Mouse (Mus musculus) heart, embryonic 15.5 days (tissue): ENCODE data around the gene Specc1l. TPM values are rescaled to one million over a fixed set of nuclear protein-coding genes. Genes with fewer than 3 reads are reported as not detected.

Experiments
- ATAC-seq: fragments of 200-750 bp; cut with Nextera tagmentation; replicated peaks from 2 replicates; pipeline ENCODE4 v1.8.0; 2017; ENCODE audit warnings: low read depth, moderate TSS enrichment; ENCODE audit not compliant: insufficient number of reproducible peaks, insufficient read depth, low FRiP score
- H3K27ac ChIP-seq: fragments of 300-500 bp; sonication (generic); 2 replicates; pipeline ENCODE4 v1.5.1; 2015; ENCODE audit warnings: mild to moderate bottlenecking, inconsistent platforms
- H3K27me3 ChIP-seq: fragments of 300-500 bp; sonication (generic); 2 replicates; pipeline ENCODE4 v1.6.1; 2015; ENCODE audit warnings: inconsistent platforms
- H3K36me3 ChIP-seq: fragments of 300-500 bp; sonication (generic); 2 replicates; pipeline ENCODE4 v1.6.1; 2015; ENCODE audit warnings: mild to moderate bottlenecking, inconsistent platforms
- H3K4me1 ChIP-seq: fragments of 300-500 bp; sonication (generic); replicated peaks from 2 replicates; pipeline ENCODE4 v1.6.1; 2015; ENCODE audit warnings: inconsistent platforms
- H3K4me2 ChIP-seq: fragments of 300-500 bp; sonication (generic); 2 replicates; pipeline ENCODE4 v1.6.1; 2015; ENCODE audit warnings: inconsistent platforms, mild to moderate bottlenecking, moderate library complexity
- H3K4me3 ChIP-seq: fragments of 300-500 bp; sonication (generic); 2 replicates; pipeline ENCODE4 v1.5.1; 2015; ENCODE audit warnings: mild to moderate bottlenecking, inconsistent platforms
- H3K9ac ChIP-seq: fragments of 300-500 bp; sonication (generic); 2 replicates; pipeline ENCODE4 v1.6.1; 2015; ENCODE audit warnings: mild to moderate bottlenecking, inconsistent platforms
- H3K9me3 ChIP-seq: fragments of 300-500 bp; sonication (generic); replicated peaks from 2 replicates; pipeline ENCODE4 v1.6.1; 2016; ENCODE audit warnings: inconsistent platforms
- WGBS: fragments of 180-500 bp; shearing (Covaris S2); methylation state at CpG from one replicate; pipeline ENCODE4 v1.1.7; 2015; ENCODE audit warnings: mixed read lengths; 5-methylcytosine and 5-hydroxymethylcytosine counted together
- polyA plus RNA-seq: library from polyadenylated mRNA; unstranded; fragments of >200 nt; fragmentation: Nextera tagmentation; extraction: Ambion mirVana; gene quantifications from 2 replicates; pipeline ENCODE4 v1.2.1, GENCODE M21; 2015

The Specc1l gene
- polyA plus RNA-seq, 1 experiment from 2014 or later: 19.4 TPM

DNA sequence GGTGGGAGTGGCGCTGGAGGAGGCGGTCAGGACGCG lies 104.8 kb downstream of the Specc1l start, which contains the start of gene Adora2a:
Adora2a (plus strand) TSS at position 6 of the 36 bp plus-strand sequence.
- 0% methylated on average over 3 of the region's 4 CpGs for WGBS
- Histone ChIP-seq H3K27ac (peak within 1 kb of the TSS; percentile 70), H3K4me3 (peak within 1 kb of the TSS; percentile 64), H3K4me1 (peaks cover 39% of the 10 kb centered on the region), H3K36me3 (peaks cover 5% of the 10 kb centered on the region; the same call in 1 of the 2 replicates), H3K9me3 (no peaks in the 10 kb centered on the region), H3K9ac (peak within 1 kb of the TSS; percentile 71), H3K4me2 (peak within 1 kb of the TSS; percentile 89), H3K27me3 (0 out of 2 replicates have a peak, but pooled peaks cover 8% of the 10 kb centered on the region)
- ATAC-seq: no peak

DNA sequence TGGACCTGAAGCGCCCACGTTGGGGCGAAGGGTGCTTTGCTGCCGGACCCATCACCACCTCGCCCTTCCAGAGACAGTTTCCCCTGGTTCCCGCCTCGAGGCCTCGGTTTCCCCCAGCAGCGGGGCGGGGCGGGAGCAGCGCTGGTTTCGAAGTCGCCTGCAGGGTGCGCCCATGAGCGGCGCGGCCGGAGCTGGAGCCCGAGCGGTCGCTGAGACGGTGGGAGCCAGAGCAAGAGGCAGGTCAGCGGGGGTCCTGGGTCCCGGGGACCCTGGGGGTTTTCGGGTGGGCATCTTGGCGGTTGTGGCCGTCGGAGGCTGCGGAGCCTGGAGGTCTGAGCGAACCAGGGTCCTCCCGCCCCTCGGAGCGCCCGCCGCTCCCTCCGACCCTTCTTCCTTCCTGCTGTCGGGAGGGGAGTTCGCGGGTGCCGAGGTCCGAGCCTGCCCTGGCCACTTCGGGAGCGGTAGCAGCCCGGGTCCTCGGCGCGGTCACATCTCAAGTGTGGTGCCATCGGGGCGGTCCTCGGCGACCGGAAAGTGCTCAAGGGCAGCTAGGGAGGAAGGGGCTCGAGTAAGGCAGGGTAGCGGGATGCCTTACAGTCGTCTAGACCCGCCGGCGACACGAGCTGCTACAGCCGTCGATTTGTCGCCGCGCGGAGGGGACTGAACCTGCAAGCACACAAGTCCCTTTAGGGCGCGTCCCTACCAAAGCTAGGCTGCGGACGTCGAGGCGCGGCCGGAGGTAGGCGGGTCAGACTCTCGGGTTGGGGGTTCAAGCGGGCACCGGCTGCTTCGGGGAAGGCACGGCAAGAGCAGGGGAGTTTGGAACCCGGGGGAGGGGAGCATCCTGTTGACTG lies 105.3 kb downstream of the Specc1l start:
- peak; percentile 57 for ATAC-seq
- H3K9ac ChIP-seq: peak overlapping the region; percentile 71
- H3K27ac ChIP-seq: peak overlapping the region; percentile 70
- H3K36me3 ChIP-seq: 0 out of 2 replicates have a peak, but pooled peaks cover 3% of the 10 kb centered on the region
- peaks cover 39% of the 10 kb centered on the region for H3K4me1 ChIP-seq
- H3K4me3 ChIP-seq: peak overlapping the region; percentile 64
- no peaks in the 10 kb centered on the region for H3K9me3 ChIP-seq
- 0 out of 2 replicates have a peak, but pooled peaks cover 8% of the 10 kb centered on the region for H3K27me3 ChIP-seq
- H3K4me2 ChIP-seq: peak overlapping the region; percentile 89
- under 1% methylated on average over 80 of the region's 81 CpGs for WGBS

DNA sequence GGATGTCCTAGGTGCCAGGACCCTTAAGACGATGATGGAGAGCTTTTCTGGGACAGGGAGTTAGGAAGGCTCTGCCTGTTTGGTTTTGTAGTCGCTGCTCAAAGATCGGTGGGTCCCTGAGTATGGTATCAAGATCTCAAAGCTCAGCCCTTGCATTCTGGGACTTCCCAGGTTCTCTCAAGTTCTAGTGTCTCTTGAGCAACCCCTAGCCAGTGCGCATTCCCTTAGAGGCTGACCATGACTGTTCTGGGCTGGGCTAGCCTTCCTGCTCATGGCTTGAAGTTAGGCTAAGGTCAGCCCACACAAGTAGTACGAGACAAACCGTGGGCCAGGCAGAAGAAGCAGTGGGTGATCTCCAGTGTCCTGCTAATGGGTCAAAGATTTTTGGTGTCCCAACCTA lies 106.3 kb downstream of the Specc1l start:
- Histone ChIP-seq H3K27ac (0 out of 2 replicates have a peak overlapping the region, but pooled peaks have one; percentile 70), H3K9ac (peak overlapping the region; percentile 71; the same call in 1 of the 2 replicates), H3K36me3 (no peaks in the 10 kb centered on the region), H3K4me2 (peak overlapping the region; percentile 89), H3K9me3 (no peaks in the 10 kb centered on the region), H3K4me1 (peaks cover 38% of the 10 kb centered on the region), H3K27me3 (0 out of 2 replicates have a peak, but pooled peaks cover 8% of the 10 kb centered on the region), H3K4me3 (peak overlapping the region; percentile 64)
- 73% methylated on average over 6 of the region's 6 CpGs for WGBS
- ATAC-seq: no peak

DNA sequence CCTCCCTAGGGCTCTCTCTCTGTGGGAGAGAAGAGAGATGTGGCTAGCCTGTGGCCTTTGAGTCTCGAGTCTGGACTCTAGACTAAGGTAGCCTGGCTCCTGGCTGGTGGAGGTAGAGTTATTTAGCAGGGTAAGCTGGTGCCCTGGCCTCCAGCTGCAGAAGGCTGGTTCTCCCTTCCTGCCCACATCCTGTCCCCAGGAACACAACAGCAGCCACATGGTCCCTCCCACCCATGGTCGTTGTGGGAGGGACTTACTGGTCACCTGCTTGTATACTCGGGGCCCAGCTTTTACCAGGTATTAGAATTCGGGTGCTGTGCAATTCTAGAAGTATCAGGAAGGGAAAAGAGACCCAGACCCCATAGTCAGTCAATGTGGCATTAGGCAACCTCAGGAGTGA lies 108.4 kb downstream of the Specc1l start:
- WGBS: 50% methylated on average over 4 of the region's 4 CpGs
- Histone ChIP-seq H3K36me3 (no peaks in the 10 kb centered on the region), H3K4me2 (peak overlapping the region; percentile 89), H3K9ac (no peak overlapping the region), H3K4me3 (no peak overlapping the region), H3K4me1 (peaks cover 22% of the 10 kb centered on the region), H3K27me3 (0 out of 2 replicates have a peak, but pooled peaks cover 8% of the 10 kb centered on the region), H3K27ac (no peak overlapping the region), H3K9me3 (no peaks in the 10 kb centered on the region)
- ATAC-seq: no peak

DNA sequence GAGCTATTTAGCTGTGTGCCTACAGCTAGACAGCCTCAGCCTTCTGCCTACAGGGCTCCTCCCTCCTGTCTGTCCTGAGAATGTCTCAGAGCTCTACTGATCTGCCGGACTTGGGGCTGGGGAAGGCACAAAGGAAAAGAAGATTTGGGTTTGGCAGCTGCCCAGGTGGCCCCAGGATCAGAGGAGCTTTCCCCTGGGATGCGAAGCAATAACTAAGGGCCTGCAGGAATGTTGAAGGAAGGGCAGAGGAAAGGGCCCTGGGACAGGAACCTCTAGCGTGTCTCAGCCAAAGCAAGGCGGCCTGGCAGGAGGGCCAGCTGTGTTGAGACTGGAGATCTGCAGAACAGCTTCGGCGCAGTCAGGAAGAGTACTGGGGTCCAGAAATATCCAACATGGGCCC lies 111.1 kb downstream of the Specc1l start:
- ATAC-seq: no peak
- H3K27ac ChIP-seq: no peak overlapping the region
- 0 out of 2 replicates have a peak, but pooled peaks cover 6% of the 10 kb centered on the region for H3K27me3 ChIP-seq
- H3K4me3 ChIP-seq: no peak overlapping the region
- no peak overlapping the region for H3K9ac ChIP-seq
- H3K4me2 ChIP-seq: no peak overlapping the region
- no peaks in the 10 kb centered on the region for H3K36me3 ChIP-seq
- no peaks in the 10 kb centered on the region for H3K9me3 ChIP-seq
- WGBS: 56% methylated on average over 6 of the region's 6 CpGs
- peaks cover 17% of the 10 kb centered on the region for H3K4me1 ChIP-seq

DNA sequence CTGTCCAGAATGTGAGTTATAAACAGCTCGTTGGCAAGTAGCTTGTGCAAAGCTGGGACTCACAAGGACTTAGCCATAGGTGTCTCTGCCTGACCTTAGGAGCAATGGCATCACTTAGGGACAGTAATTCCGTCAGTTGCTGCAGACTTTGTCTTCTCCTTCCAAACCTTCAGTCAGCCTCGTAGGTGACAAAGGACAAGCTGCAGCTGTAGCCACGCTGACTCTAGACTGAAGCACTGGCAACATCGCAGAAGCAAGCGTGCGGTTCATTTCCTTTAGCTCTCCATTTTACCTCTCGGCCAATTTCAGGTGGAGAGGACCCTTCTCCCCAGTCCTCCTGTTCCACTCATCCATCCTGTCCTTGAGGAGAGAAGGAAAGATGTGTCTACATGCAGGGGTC lies 112.1 kb downstream of the Specc1l start:
- Histone ChIP-seq H3K9me3 (no peaks in the 10 kb centered on the region), H3K36me3 (no peaks in the 10 kb centered on the region), H3K27me3 (0 out of 2 replicates have a peak, but pooled peaks cover 5% of the 10 kb centered on the region), H3K4me3 (no peak overlapping the region), H3K4me2 (no peak overlapping the region), H3K4me1 (peaks cover 17% of the 10 kb centered on the region), H3K27ac (no peak overlapping the region), H3K9ac (no peak overlapping the region)
- WGBS: 70% methylated on average over 8 of the region's 8 CpGs
- ATAC-seq: no peak

DNA sequence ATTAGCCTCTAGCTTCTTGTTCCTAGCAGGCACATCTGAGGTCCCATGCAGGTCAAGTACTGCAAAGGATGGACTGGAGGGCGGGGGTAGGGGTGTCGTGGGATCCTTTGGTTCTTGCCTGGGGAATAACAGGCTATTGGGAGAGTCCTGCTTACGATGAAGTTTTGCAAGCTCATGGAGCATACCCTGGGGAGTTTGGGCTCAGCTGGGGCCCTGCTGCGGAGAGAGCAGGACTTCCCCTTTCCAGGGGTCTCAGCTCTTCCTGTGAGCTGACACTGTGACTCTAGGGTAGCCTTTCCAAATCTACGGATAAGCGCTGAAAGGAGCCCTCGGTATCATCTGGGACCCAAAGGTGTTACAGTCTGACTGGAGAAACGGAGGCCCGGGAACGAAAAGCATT lies 112.5 kb downstream of the Specc1l start:
- Histone ChIP-seq H3K9me3 (no peaks in the 10 kb centered on the region), H3K27me3 (0 out of 2 replicates have a peak, but pooled peaks cover 4% of the 10 kb centered on the region), H3K4me2 (no peak overlapping the region), H3K4me1 (peaks cover 17% of the 10 kb centered on the region), H3K9ac (no peak overlapping the region), H3K36me3 (no peaks in the 10 kb centered on the region), H3K27ac (no peak overlapping the region), H3K4me3 (no peak overlapping the region)
- 66% methylated on average over 10 of the region's 10 CpGs for WGBS
- no peak for ATAC-seq

DNA sequence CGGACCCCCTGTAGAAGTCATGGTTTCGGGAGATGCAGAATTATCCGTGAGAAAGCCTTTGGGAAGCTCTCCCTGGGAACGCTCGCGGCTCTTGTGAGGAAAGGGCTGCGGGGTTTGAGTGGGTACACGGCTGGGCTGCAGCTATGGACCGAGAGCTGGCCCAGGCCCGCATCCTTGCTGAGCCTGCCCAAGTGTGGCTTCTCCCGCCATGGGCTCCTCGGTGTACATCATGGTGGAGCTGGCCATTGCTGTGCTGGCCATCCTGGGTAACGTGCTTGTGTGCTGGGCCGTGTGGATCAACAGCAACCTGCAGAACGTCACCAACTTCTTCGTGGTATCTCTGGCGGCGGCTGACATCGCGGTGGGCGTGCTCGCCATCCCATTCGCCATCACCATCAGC lies 113.9 kb downstream of the Specc1l start:
- Histone ChIP-seq H3K4me3 (no peak overlapping the region), H3K4me2 (no peak overlapping the region), H3K27ac (no peak overlapping the region), H3K4me1 (peaks cover 17% of the 10 kb centered on the region), H3K9ac (no peak overlapping the region), H3K27me3 (no peaks in the 10 kb centered on the region), H3K36me3 (no peaks in the 10 kb centered on the region), H3K9me3 (no peaks in the 10 kb centered on the region)
- 91% methylated on average over 23 of the region's 23 CpGs for WGBS
- no peak for ATAC-seq

DNA sequence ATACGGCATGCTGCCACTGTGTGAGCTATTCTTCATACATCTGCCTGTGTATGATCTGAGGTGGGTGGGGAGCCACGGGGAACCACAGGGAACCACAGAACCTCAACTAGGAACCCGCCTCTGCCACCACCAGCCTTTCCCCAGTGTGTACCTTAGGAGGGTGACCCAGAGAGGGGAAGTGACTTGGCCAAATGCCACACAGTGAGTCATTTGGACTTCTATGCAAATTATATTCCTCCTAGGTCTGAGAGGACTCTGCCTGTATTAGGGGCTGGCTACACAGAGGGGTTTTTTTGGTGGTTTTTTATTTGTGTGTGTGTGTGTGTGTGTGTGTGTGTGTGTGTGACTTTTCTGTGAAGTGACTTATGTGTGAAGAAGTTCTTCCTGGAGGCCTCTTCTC lies 114.7 kb downstream of the Specc1l start:
- H3K4me2 ChIP-seq: no peak overlapping the region
- peak; percentile 67; the same call in 1 of the 2 replicates for ATAC-seq
- WGBS: 55% methylated on average over 3 of the region's 3 CpGs

DNA sequence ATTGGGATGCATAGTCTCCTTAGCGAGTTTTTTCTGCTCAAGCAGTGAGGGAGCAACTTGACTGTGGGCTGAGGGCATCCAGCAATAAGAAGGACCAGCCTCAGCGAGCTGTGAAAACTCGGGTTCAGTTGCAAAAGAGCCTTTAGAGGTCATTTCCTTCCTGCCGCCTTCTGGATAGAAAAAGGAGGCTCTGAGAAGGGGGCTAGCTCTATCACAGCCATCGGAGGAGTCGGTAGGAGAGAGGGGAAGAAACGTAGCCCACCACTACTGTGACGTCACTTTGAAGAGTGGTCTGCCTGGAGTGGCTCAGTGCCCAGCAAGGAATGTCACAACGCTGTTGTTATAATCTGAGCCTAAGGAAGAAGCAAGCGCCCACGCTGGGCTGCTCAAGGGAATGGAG lies 115.2 kb downstream of the Specc1l start:
- H3K9ac ChIP-seq: no peak overlapping the region
- no peaks in the 10 kb centered on the region for H3K27me3 ChIP-seq
- H3K4me3 ChIP-seq: no peak overlapping the region
- H3K36me3 ChIP-seq: no peaks in the 10 kb centered on the region
- no peaks in the 10 kb centered on the region for H3K9me3 ChIP-seq
- no peak; the same call in 1 of the 2 replicates for ATAC-seq
- H3K27ac ChIP-seq: no peak overlapping the region
- peaks cover 17% of the 10 kb centered on the region for H3K4me1 ChIP-seq
- no peak overlapping the region for H3K4me2 ChIP-seq
- WGBS: 53% methylated on average over 11 of the region's 11 CpGs

More for the DNA sequence above, 114.7 kb downstream of the Specc1l start:
- Histone ChIP-seq H3K9ac (no peak overlapping the region), H3K36me3 (no peaks in the 10 kb centered on the region), H3K4me3 (no peak overlapping the region), H3K27me3 (no peaks in the 10 kb centered on the region), H3K4me1 (peaks cover 17% of the 10 kb centered on the region), H3K9me3 (no peaks in the 10 kb centered on the region), H3K27ac (no peak overlapping the region)

DNA sequence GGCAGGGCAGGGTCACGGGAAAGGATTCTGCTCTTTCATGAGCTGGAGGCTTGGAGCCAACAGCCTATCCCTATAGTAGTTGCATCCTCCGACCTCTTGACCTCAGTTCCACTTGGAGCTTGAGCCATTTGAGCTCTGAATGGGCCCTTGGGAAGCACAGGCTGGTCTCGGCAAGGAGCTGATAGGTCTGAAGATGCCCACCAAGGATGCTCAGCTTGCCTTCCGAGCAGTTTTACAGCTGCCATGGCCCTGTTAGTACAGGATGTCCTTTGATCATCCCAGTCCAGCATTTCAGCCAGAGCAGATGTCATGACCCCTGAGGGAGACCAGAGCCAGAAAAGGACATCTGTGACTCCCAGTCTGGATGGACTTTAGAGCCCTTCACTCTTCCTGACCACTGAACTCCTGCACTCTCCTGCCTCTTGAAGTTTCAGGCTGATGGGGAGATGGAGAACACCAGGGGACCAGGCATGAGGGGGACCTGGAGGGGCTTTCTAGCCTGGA lies 116.4 kb downstream of the Specc1l start:
- H3K27me3 ChIP-seq: no peaks in the 10 kb centered on the region
- peaks cover 15% of the 10 kb centered on the region for H3K4me1 ChIP-seq
- H3K27ac ChIP-seq: no peak overlapping the region
- H3K4me3 ChIP-seq: no peak overlapping the region
- no peak for ATAC-seq
- whole genome bisulfite sequencing: 75% methylated on average over 4 of the region's 4 CpGs
- no peaks in the 10 kb centered on the region for H3K9me3 ChIP-seq
- H3K9ac ChIP-seq: no peak overlapping the region
- H3K4me2 ChIP-seq: no peak overlapping the region
- no peaks in the 10 kb centered on the region for H3K36me3 ChIP-seq

DNA sequence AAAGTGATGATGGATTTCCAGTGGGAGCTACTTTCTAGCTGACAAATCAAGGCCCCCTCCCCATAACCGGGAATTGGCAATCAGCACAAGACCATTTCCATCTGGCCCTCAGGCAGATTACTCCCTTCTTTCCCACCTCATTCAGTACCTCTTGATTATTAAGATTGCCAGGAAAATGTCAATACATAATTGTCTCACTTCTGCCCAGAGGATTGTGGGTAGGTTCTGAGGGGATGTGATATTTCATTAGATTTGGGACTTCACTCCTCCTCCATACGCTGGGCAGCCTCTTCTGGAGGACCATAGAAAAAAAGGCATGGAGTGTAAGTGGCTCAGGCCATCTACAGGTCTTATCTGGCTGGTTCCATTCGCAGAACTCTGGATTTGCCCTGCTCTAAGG lies 120.4 kb downstream of the Specc1l start:
- no peak overlapping the region for H3K4me2 ChIP-seq
- no peak overlapping the region for H3K27ac ChIP-seq
- H3K9me3 ChIP-seq: no peaks in the 10 kb centered on the region
- no peak overlapping the region for H3K9ac ChIP-seq
- H3K4me1 ChIP-seq: peaks cover 18% of the 10 kb centered on the region; the same call in 1 of the 2 replicates
- WGBS: 80% methylated on average over 3 of the region's 3 CpGs
- H3K36me3 ChIP-seq: no peaks in the 10 kb centered on the region
- no peak overlapping the region for H3K4me3 ChIP-seq
- ATAC-seq: no peak
- H3K27me3 ChIP-seq: no peaks in the 10 kb centered on the region
